Mouse (Mus musculus) liver, embryonic 13.5 days (tissue): Measurements from ENCODE around the gene Esyt1. TPM values are rescaled to one million over a fixed set of nuclear protein-coding genes. Genes with fewer than 3 reads are reported as not detected.

Experiments used
- ATAC-seq: fragments of 200-750 bp; cut with Nextera tagmentation; 2 replicates; pipeline ENCODE4 v1.8.0; 2017; ENCODE audit warnings: low read depth, mild to moderate bottlenecking, moderate number of reproducible peaks, moderate library complexity
- DNase-seq: peaks from one replicate; pipeline ENCODE4 v3.0.0; 2022
- H3K27ac ChIP-seq: fragments of 300-500 bp; sonication (generic); 2 replicates; pipeline ENCODE4 v1.5.1; 2015; ENCODE audit warnings: moderate library complexity, mild to moderate bottlenecking, inconsistent platforms
- H3K27me3 ChIP-seq: fragments of 300-500 bp; sonication (generic); 2 replicates; pipeline ENCODE4 v1.6.1; 2015; ENCODE audit warnings: mild to moderate bottlenecking, inconsistent platforms
- H3K36me3 ChIP-seq: fragments of 300-500 bp; sonication (generic); 2 replicates; pipeline ENCODE4 v1.6.1; 2015; ENCODE audit warnings: mild to moderate bottlenecking, inconsistent platforms
- H3K4me1 ChIP-seq: fragments of 300-500 bp; sonication (generic); replicated peaks from 2 replicates; pipeline ENCODE4 v1.6.1; 2015; ENCODE audit warnings: inconsistent platforms
- H3K4me2 ChIP-seq: fragments of 300-500 bp; sonication (generic); 2 replicates; pipeline ENCODE4 v1.6.1; 2015; ENCODE audit warnings: inconsistent platforms, mild to moderate bottlenecking, moderate library complexity
- H3K4me3 ChIP-seq: fragments of 300-500 bp; sonication (generic); replicated peaks from 2 replicates; pipeline ENCODE4 v1.5.1; 2015; ENCODE audit warnings: mild to moderate bottlenecking, inconsistent platforms
- H3K9ac ChIP-seq: fragments of 300-500 bp; sonication (generic); 2 replicates; pipeline ENCODE4 v1.6.1; 2015; ENCODE audit warnings: mild to moderate bottlenecking, inconsistent platforms
- H3K9me3 ChIP-seq: fragments of 300-500 bp; sonication (generic); replicated peaks from 2 replicates; pipeline ENCODE4 v1.6.1; 2016; ENCODE audit warnings: inconsistent platforms
- WGBS: fragments of 180-500 bp; shearing (Covaris S2); methylation state at CpG from one replicate; pipeline ENCODE4 v1.1.7; 2015; ENCODE audit not compliant: insufficient replicate concordance; 5-methylcytosine and 5-hydroxymethylcytosine counted together
- microRNA-seq: library from miRNA; unstranded; fragments of <30 nt; microRNA quantifications from one replicate; pipeline ENCODE4, GENCODE M21; 2016
- polyA plus RNA-seq: library from polyadenylated mRNA; unstranded; fragments of >200 nt; fragmentation: Nextera tagmentation; extraction: Ambion mirVana; gene quantifications from 2 replicates; pipeline ENCODE4 v1.2.1, GENCODE M21; 2015

Gene Esyt1
- polyA plus RNA-seq, 1 experiment from 2014 or later = 10.6 TPM

GRCm38 (mm10) chr10:128474366-128474765 is 51.3 kb downstream of the Esyt1 start:
- H3K4me2 ChIP-seq = no peak overlapping the region
- H3K27ac ChIP-seq = no peak overlapping the region
- H3K9me3 ChIP-seq = no peaks in the 10 kb centered on the region
- ATAC-seq (no peak), DNase-seq (no peak)
- 87% methylated on average over 12 of the region's 12 CpGs for WGBS
- H3K27me3 ChIP-seq = no peaks in the 10 kb centered on the region
- no peak overlapping the region for H3K4me3 ChIP-seq
- H3K9ac ChIP-seq = no peak overlapping the region
- H3K36me3 ChIP-seq = peaks cover 92% of the 10 kb centered on the region
- H3K4me1 ChIP-seq = no peaks in the 10 kb centered on the region

GRCm38 (mm10) chr10:128460270-128460630 is 65.4 kb downstream of the Esyt1 start:
- 24% methylated on average over 5 of the region's 5 CpGs for WGBS

More at GRCm38 (mm10) chr10:128460270-128460630, 65.4 kb downstream of the Esyt1 start:
- DNase-seq (no peak), ATAC-seq (no peak)
- H3K9ac ChIP-seq = peak overlapping the region; percentile 97
- peaks cover 39% of the 10 kb centered on the region for H3K4me1 ChIP-seq
- H3K27ac ChIP-seq = peak overlapping the region; percentile 95
- H3K9me3 ChIP-seq = no peaks in the 10 kb centered on the region
- H3K36me3 ChIP-seq = peaks cover 44% of the 10 kb centered on the region
- H3K27me3 ChIP-seq = no peaks in the 10 kb centered on the region
- peak overlapping the region; percentile 96 for H3K4me3 ChIP-seq
- peak overlapping the region; percentile 92 for H3K4me2 ChIP-seq

Small RNA genes within 50 kb of the gene (microRNA-seq; reads per million reads assigned to microRNA genes)
- gene Gm47275 (1.2 reads per million), gene Mir6916 (not detected)

Other genes starting within 250 kb of the Esyt1 start
- gene Il23a, start 227.1 kb downstream of the Esyt1 start, polyA plus RNA-seq = 0.10 TPM in 1 of 2 replicates, not detected in the other
- 11.8 and 14.4 TPM in 2 replicates for gene Pan2, start 222.5 kb downstream of the Esyt1 start, polyA plus RNA-seq
- gene Cnpy2, start 203.4 kb downstream of the Esyt1 start, polyA plus RNA-seq = 99.7 and 105 TPM in 2 replicates
- 149 and 170 TPM in 2 replicates for gene Cs, start 188.1 kb downstream of the Esyt1 start, polyA plus RNA-seq
- 4.6 and 4.8 TPM in 2 replicates for gene Coq10a, start 156.9 kb downstream of the Esyt1 start, polyA plus RNA-seq
- 5.0 and 5.1 TPM in 2 replicates for gene Ankrd52, start 148.8 kb downstream of the Esyt1 start, polyA plus RNA-seq
- 30.5 and 32.8 TPM in 2 replicates for gene Slc39a5, start 124.6 kb downstream of the Esyt1 start, polyA plus RNA-seq
- gene Nabp2, start 114.4 kb downstream of the Esyt1 start, polyA plus RNA-seq = 57.3 and 64.4 TPM in 2 replicates
- gene Rnf41, start 114.2 kb downstream of the Esyt1 start, polyA plus RNA-seq = 9.0 and 10.7 TPM in 2 replicates
- 18.5 and 30.1 TPM in 2 replicates for gene Smarcc2, start 66.6 kb downstream of the Esyt1 start, polyA plus RNA-seq
- gene Myl6, start 31.7 kb downstream of the Esyt1 start, polyA plus RNA-seq = 498 and 524 TPM in 2 replicates
- 1.2 and 1.3 TPM in 2 replicates for gene Myl6b, start 27.2 kb downstream of the Esyt1 start, polyA plus RNA-seq
- gene Zc3h10, start 21.9 kb upstream of the Esyt1 start, polyA plus RNA-seq = 6.2 and 7.1 TPM in 2 replicates
- gene Rpl41, start 23.4 kb upstream of the Esyt1 start, polyA plus RNA-seq = 2,776 and 3,150 TPM in 2 replicates
- 207 and 228 TPM in 2 replicates for gene Pa2g4, start 40.1 kb upstream of the Esyt1 start, polyA plus RNA-seq
- gene Erbb3, start 63.8 kb upstream of the Esyt1 start, polyA plus RNA-seq = 1.2 and 1.9 TPM in 2 replicates
- gene Rps26, start 100.9 kb upstream of the Esyt1 start, polyA plus RNA-seq = 486 and 551 TPM in 2 replicates
- 0.12 and 0.21 TPM in 2 replicates for gene Ikzf4, start 120.1 kb upstream of the Esyt1 start, polyA plus RNA-seq
- 10.7 and 13.9 TPM in 2 replicates for gene Suox, start 148.2 kb upstream of the Esyt1 start, polyA plus RNA-seq
- gene Rab5b, start 170.4 kb upstream of the Esyt1 start, polyA plus RNA-seq = 24.5 and 31.4 TPM in 2 replicates
- gene Pmel, start 178.3 kb upstream of the Esyt1 start, polyA plus RNA-seq = 0.30 and 0.52 TPM in 2 replicates
- 61.1 and 71.9 TPM in 2 replicates for gene Cdk2, start 179.2 kb upstream of the Esyt1 start, polyA plus RNA-seq
- gene Dgka, start 219.0 kb upstream of the Esyt1 start, polyA plus RNA-seq = 1.8 and 2.6 TPM in 2 replicates
- gene Pym1, start 222.0 kb upstream of the Esyt1 start, polyA plus RNA-seq = 20.4 and 20.8 TPM in 2 replicates